Comparison of ENCODE assay signal across 10 mouse cellular contexts in genomic region chr4:154957289-154957993, GRCm38 (mm10). TPM values are rescaled to one million over a fixed set of nuclear protein-coding genes. Genes with fewer than 3 reads are reported as not detected.
A peak's percentile ranks its signal among the peaks of the same experiment; 100 is the strongest.
DNase-seq lines count a peak whose midpoint lies in the region; ATAC-seq and TF ChIP-seq lines count a peak whose summit lies in the region.
"Had no signal": no experiment of that assay in that cellular context is flagged by ENCODE, and none has a peak within 500 bp of the region (broad histone marks: within the 10 kb centered on the region; RNA-seq: fewer than 3 reads in every experiment).

No protein-coding gene starts in this region.

- TF ChIP-seq CTCF in hindbrain, postnatal 0 days (IDR thresholded peaks at IDR 0.05; ENCODE audit: low read depth), result no peak

- 30% methylated on average over 13 of the region's 13 CpGs for WGBS in midbrain, embryonic 11.5 days
- WGBS in midbrain, embryonic 16.5 days, result 25% methylated on average over 13 of the region's 13 CpGs
- WGBS in forebrain, embryonic 14.5 days, result 29% methylated on average over 13 of the region's 13 CpGs
- 28% methylated on average over 13 of the region's 13 CpGs for WGBS in hindbrain, postnatal 0 days
- 31% methylated on average over 13 of the region's 13 CpGs for WGBS in neural tube, embryonic 12.5 days

- ATAC-seq in midbrain, embryonic 11.5 days (ENCODE audit: low FRiP score), result no peak
- no peak for ATAC-seq in midbrain, embryonic 16.5 days
- ATAC-seq in forebrain, embryonic 14.5 days, result no peak
- ATAC-seq in hindbrain, postnatal 0 days, result no peak
- ATAC-seq in neural tube, embryonic 12.5 days (ENCODE audit: low FRiP score, low read depth), result no peak
- ATAC-seq: inflammation-experienced regulatory T-cells, adult 6 months; liver, postnatal 0 days had no signal

- peaks cover 72% of the 10 kb centered on the region for H3K4me1 ChIP-seq in midbrain, embryonic 11.5 days (ENCODE audit: control insufficient read depth, insufficient read depth, low read length)
- H3K4me1 ChIP-seq in midbrain, embryonic 16.5 days (ENCODE audit: control insufficient read depth, insufficient read depth, low read length), result peaks cover 40% of the 10 kb centered on the region
- H3K4me1 ChIP-seq in forebrain, embryonic 14.5 days (ENCODE audit: control insufficient read depth, insufficient read depth, low read length), result peaks cover 52% of the 10 kb centered on the region
- peaks cover 32% of the 10 kb centered on the region for H3K4me1 ChIP-seq in hindbrain, postnatal 0 days (ENCODE audit: insufficient read depth, low read length)
- H3K4me1 ChIP-seq in neural tube, embryonic 12.5 days, result peaks cover 66% of the 10 kb centered on the region

- peak overlapping the region; percentile 18 for H3K9ac ChIP-seq in midbrain, embryonic 11.5 days (ENCODE audit: low read length)
- H3K9ac ChIP-seq in midbrain, embryonic 16.5 days (ENCODE audit: low read depth, low read length), result no peak overlapping the region
- H3K9ac ChIP-seq in forebrain, embryonic 14.5 days (ENCODE audit: low read length), result 0 out of 2 replicates have a peak overlapping the region, but pooled peaks have one; percentile 22
- no peak overlapping the region for H3K9ac ChIP-seq in hindbrain, postnatal 0 days (replicated peaks; ENCODE audit: low read length)
- H3K9ac ChIP-seq in neural tube, embryonic 12.5 days, result no peak overlapping the region
- H3K9ac ChIP-seq: liver, postnatal 0 days had no signal

- peaks cover 9% of the 10 kb centered on the region; the same call in 1 of the 2 replicates for H3K27me3 ChIP-seq in midbrain, embryonic 11.5 days (ENCODE audit: control insufficient read depth, insufficient read depth, low read length)
- peaks cover 7% of the 10 kb centered on the region; the same call in 1 of the 2 replicates for H3K27me3 ChIP-seq in midbrain, embryonic 16.5 days (ENCODE audit: control insufficient read depth, insufficient read depth, low read depth, low read length)
- H3K27me3 ChIP-seq in forebrain, embryonic 14.5 days (replicated peaks; ENCODE audit: control insufficient read depth, insufficient read depth, low read length), result 0 out of 2 replicates have a peak, but pooled peaks cover 3% of the 10 kb centered on the region
- H3K27me3 ChIP-seq in hindbrain, postnatal 0 days (ENCODE audit: insufficient read depth, low read length), result no peaks in the 10 kb centered on the region
- peaks cover 45% of the 10 kb centered on the region for H3K27me3 ChIP-seq in neural tube, embryonic 12.5 days (replicated peaks)

- peak; percentile 85 for DNase-seq in midbrain, embryonic 11.5 days (ENCODE audit: low spot score, missing footprints)
- DNase-seq in forebrain, embryonic 14.5 days (ENCODE audit: low spot score), result no peak
- peak; percentile 30 for DNase-seq in hindbrain, postnatal 0 days (ENCODE audit: low spot score)
- DNase-seq in kidney, adult 11 months, result no peak
- DNase-seq in gastrocnemius, adult 18-20 months (ENCODE audit: low spot score), result no peak
- DNase-seq: heart, adult 11 months; liver, postnatal 0 days had no signal

- no peak overlapping the region for H3K4me3 ChIP-seq in midbrain, embryonic 11.5 days (ENCODE audit: low read depth, low read length)
- no peak overlapping the region for H3K4me3 ChIP-seq in midbrain, embryonic 16.5 days (ENCODE audit: low read depth, low read length)
- no peak overlapping the region for H3K4me3 ChIP-seq in forebrain, embryonic 14.5 days (ENCODE audit: low read depth, low read length)
- H3K4me3 ChIP-seq in hindbrain, postnatal 0 days (ENCODE audit: low read length), result no peak overlapping the region
- H3K4me3 ChIP-seq in neural tube, embryonic 12.5 days, result no peak overlapping the region

- peak overlapping the region; percentile 79 for H3K4me2 ChIP-seq in midbrain, embryonic 11.5 days
- H3K4me2 ChIP-seq in midbrain, embryonic 16.5 days (ENCODE audit: low read length), result no peak overlapping the region
- peak overlapping the region; percentile 49 for H3K4me2 ChIP-seq in forebrain, embryonic 14.5 days (ENCODE audit: low read length)
- peak overlapping the region; percentile 48; the same call in 1 of the 2 replicates for H3K4me2 ChIP-seq in hindbrain, postnatal 0 days (ENCODE audit: low read depth, low read length)
- peak overlapping the region; percentile 85 for H3K4me2 ChIP-seq in neural tube, embryonic 12.5 days (replicated peaks)

- peak overlapping the region; percentile 32 for H3K27ac ChIP-seq in midbrain, embryonic 11.5 days (ENCODE audit: low read depth, low read length)
- no peak overlapping the region for H3K27ac ChIP-seq in midbrain, embryonic 16.5 days (ENCODE audit: low read length)
- H3K27ac ChIP-seq in forebrain, embryonic 14.5 days (ENCODE audit: low read depth, low read length), result peak overlapping the region; percentile 68; the same call in 1 of the 2 replicates
- H3K27ac ChIP-seq in hindbrain, postnatal 0 days, result peak overlapping the region; percentile 8; the same call in 1 of the 2 replicates
- H3K27ac ChIP-seq in neural tube, embryonic 12.5 days, result no peak overlapping the region

- H3K36me3 ChIP-seq in midbrain, embryonic 11.5 days (ENCODE audit: control insufficient read depth, insufficient read depth, low read length), result peaks cover 4% of the 10 kb centered on the region; the same call in 1 of the 2 replicates
- no peaks in the 10 kb centered on the region for H3K36me3 ChIP-seq in midbrain, embryonic 16.5 days (ENCODE audit: control insufficient read depth, insufficient read depth, low read length)
- H3K36me3 ChIP-seq in forebrain, embryonic 14.5 days (ENCODE audit: control insufficient read depth, insufficient read depth, low read length), result no peaks in the 10 kb centered on the region
- H3K36me3 ChIP-seq in hindbrain, postnatal 0 days (ENCODE audit: insufficient read depth, low read length), result no peaks in the 10 kb centered on the region
- H3K36me3 ChIP-seq in neural tube, embryonic 12.5 days, result no peaks in the 10 kb centered on the region; the same call in 1 of the 2 replicates

- no peaks in the 10 kb centered on the region for H3K9me3 ChIP-seq in midbrain, embryonic 11.5 days (ENCODE audit: control insufficient read depth, low read length)
- no peaks in the 10 kb centered on the region for H3K9me3 ChIP-seq in midbrain, embryonic 16.5 days (replicated peaks; ENCODE audit: control insufficient read depth, low read length, poor library complexity, severe bottlenecking)
- H3K9me3 ChIP-seq in forebrain, embryonic 14.5 days (replicated peaks; ENCODE audit: control insufficient read depth, low read length), result no peaks in the 10 kb centered on the region
- H3K9me3 ChIP-seq in hindbrain, postnatal 0 days (ENCODE audit: low read length), result no peaks in the 10 kb centered on the region
- H3K9me3 ChIP-seq in neural tube, embryonic 12.5 days, result no peaks in the 10 kb centered on the region

RNA-seq across cellular contexts. Expression of gene Hes5, which starts 3.3 kb away (rescaled TPM):
- polyA plus RNA-seq in midbrain, embryonic 11.5 days (2014; fragmentation: Nextera tagmentation; extraction: Ambion mirVana), result 456 and 535 TPM in 2 replicates
- polyA plus RNA-seq in midbrain, embryonic 16.5 days (2015; fragmentation: Nextera tagmentation; extraction: Ambion mirVana), result 107 and 135 TPM in 2 replicates
- polyA plus RNA-seq in forebrain, embryonic 14.5 days (2014; fragmentation: Nextera tagmentation; extraction: Ambion mirVana), result 73.0 and 86.0 TPM in 2 replicates
- 149 and 177 TPM in 2 replicates for total RNA-seq in hindbrain, postnatal 0 days (2014; rRNA removed)
- 106 and 122 TPM in 2 replicates for polyA plus RNA-seq in hindbrain, postnatal 0 days (2015; fragmentation: Nextera tagmentation; extraction: Ambion mirVana)
- 396 and 412 TPM in 2 replicates for polyA plus RNA-seq in neural tube, embryonic 12.5 days (2016; fragmentation: Nextera tagmentation; extraction: Ambion mirVana)
- total RNA-seq in gastrocnemius, adult 18-20 months (2021), result not detected

RNA-seq across cellular contexts. Expression of gene Pank4, which starts 6.5 kb away (rescaled TPM):
- polyA plus RNA-seq in midbrain, embryonic 11.5 days (2014; fragmentation: Nextera tagmentation; extraction: Ambion mirVana), result 37.0 and 40.4 TPM in 2 replicates
- 42.1 and 45.5 TPM in 2 replicates for polyA plus RNA-seq in midbrain, embryonic 16.5 days (2015; fragmentation: Nextera tagmentation; extraction: Ambion mirVana)
- polyA plus RNA-seq in forebrain, embryonic 14.5 days (2014; fragmentation: Nextera tagmentation; extraction: Ambion mirVana), result 34.6 and 38.9 TPM in 2 replicates
- 34.5 and 40.9 TPM in 2 replicates for total RNA-seq in hindbrain, postnatal 0 days (2014; rRNA removed)
- polyA plus RNA-seq in hindbrain, postnatal 0 days (2015; fragmentation: Nextera tagmentation; extraction: Ambion mirVana), result 25.2 and 28.1 TPM in 2 replicates
- polyA plus RNA-seq in neural tube, embryonic 12.5 days (2016; fragmentation: Nextera tagmentation; extraction: Ambion mirVana), result 41.2 and 46.3 TPM in 2 replicates
- total RNA-seq in gastrocnemius, adult 18-20 months (2021), result 10 to 100 TPM; 31.9 to 35.6 TPM

RNA-seq across cellular contexts. Expression of gene Tnfrsf14, which starts 29.1 kb away (rescaled TPM):
- polyA plus RNA-seq in midbrain, embryonic 11.5 days (2014; fragmentation: Nextera tagmentation; extraction: Ambion mirVana), result 0.93 and 1.2 TPM in 2 replicates
- polyA plus RNA-seq in midbrain, embryonic 16.5 days (2015; fragmentation: Nextera tagmentation; extraction: Ambion mirVana), result 0.42 TPM in 1 of 2 replicates, not detected in the other
- polyA plus RNA-seq in forebrain, embryonic 14.5 days (2014; fragmentation: Nextera tagmentation; extraction: Ambion mirVana), result not detected in 2 replicates
- 0.52 TPM in 1 of 2 replicates, not detected in the other for total RNA-seq in hindbrain, postnatal 0 days (2014; rRNA removed)
- polyA plus RNA-seq in hindbrain, postnatal 0 days (2015; fragmentation: Nextera tagmentation; extraction: Ambion mirVana), result 0.16 and 0.29 TPM in 2 replicates
- polyA plus RNA-seq in neural tube, embryonic 12.5 days (2016; fragmentation: Nextera tagmentation; extraction: Ambion mirVana), result 0.34 and 1.2 TPM in 2 replicates
- total RNA-seq in gastrocnemius, adult 18-20 months (2021), result 1 to 10 TPM; 1.3 to 1.9 TPM

RNA-seq across cellular contexts. Expression of gene Fam213b, which starts 58.5 kb away (rescaled TPM):
- polyA plus RNA-seq in midbrain, embryonic 11.5 days (2014; fragmentation: Nextera tagmentation; extraction: Ambion mirVana), result 39.6 and 41.8 TPM in 2 replicates
- 59.3 and 64.5 TPM in 2 replicates for polyA plus RNA-seq in midbrain, embryonic 16.5 days (2015; fragmentation: Nextera tagmentation; extraction: Ambion mirVana)
- polyA plus RNA-seq in forebrain, embryonic 14.5 days (2014; fragmentation: Nextera tagmentation; extraction: Ambion mirVana), result 40.3 and 45.9 TPM in 2 replicates
- 33.5 and 47.3 TPM in 2 replicates for total RNA-seq in hindbrain, postnatal 0 days (2014; rRNA removed)
- 78.2 and 83.8 TPM in 2 replicates for polyA plus RNA-seq in hindbrain, postnatal 0 days (2015; fragmentation: Nextera tagmentation; extraction: Ambion mirVana)
- 36.1 and 40.4 TPM in 2 replicates for polyA plus RNA-seq in neural tube, embryonic 12.5 days (2016; fragmentation: Nextera tagmentation; extraction: Ambion mirVana)
- total RNA-seq in gastrocnemius, adult 18-20 months (2021), result 10 to 100 TPM; 69.5 to 73.0 TPM

Comparison
In these comparisons a context has a peak if more than half of its experiments do, and no peak if none do; other contexts are left out.
1. H3K27ac ChIP-seq: peak in midbrain, embryonic 11.5 days (single experiment), forebrain, embryonic 14.5 days (single experiment) and hindbrain, postnatal 0 days (single experiment); none in midbrain, embryonic 16.5 days (single experiment) and neural tube, embryonic 12.5 days (single experiment).
2. H3K9ac ChIP-seq: peak in midbrain, embryonic 11.5 days (single experiment) and forebrain, embryonic 14.5 days (single experiment); none in midbrain, embryonic 16.5 days (single experiment), hindbrain, postnatal 0 days (single experiment) and neural tube, embryonic 12.5 days (single experiment).
3. DNase-seq: peak in midbrain, embryonic 11.5 days (single experiment) and hindbrain, postnatal 0 days (single experiment); none in forebrain, embryonic 14.5 days (single experiment), kidney, adult 11 months (single experiment) and gastrocnemius, adult 18-20 months (single experiment).